Mouse (Mus musculus): Measurements from ENCODE around the gene Rps6ka2. TPM values are rescaled to one million over a fixed set of nuclear protein-coding genes. Genes with fewer than 3 reads are reported as not detected.
"Not testable (repeated sequence)": the region's sequence is repeated elsewhere in the genome, so short reads cannot be mapped to it uniquely, and the experiment has no call there.

The Rps6ka2 gene
- polyA plus RNA-seq, 1 experiment from 2014 or later, result 40.7 TPM

DNA sequence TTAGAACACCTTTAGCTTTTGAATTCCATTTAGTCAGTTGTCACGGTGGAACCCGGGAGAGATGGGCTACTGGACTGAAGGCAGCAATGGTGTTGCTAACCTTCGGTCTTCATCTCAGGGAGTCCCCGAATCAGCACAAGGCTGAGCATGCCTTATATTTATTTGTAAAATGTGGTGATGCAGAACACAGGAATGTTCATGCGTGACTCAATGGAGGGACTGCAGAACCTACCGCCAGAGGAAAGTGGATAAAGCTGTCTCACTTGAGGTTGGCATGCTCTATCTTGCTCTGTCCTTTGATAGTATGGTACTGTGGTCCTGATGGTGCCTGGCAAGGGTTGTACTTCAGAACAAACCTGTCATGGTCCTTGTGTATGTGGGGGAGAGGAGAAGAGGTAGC is 8.3 kb downstream of the Rps6ka2 start:
- peaks cover 23% of the 10 kb centered on the region for H3K4me1 ChIP-seq
- no peak overlapping the region for H3K9ac ChIP-seq
- no peaks in the 10 kb centered on the region for H3K36me3 ChIP-seq
- no peak overlapping the region for H3K4me2 ChIP-seq (replicated peaks)
- no peak for ATAC-seq (ENCODE audit: low FRiP score, low read depth)
- no peak overlapping the region for H3K4me3 ChIP-seq
- no peaks in the 10 kb centered on the region for H3K9me3 ChIP-seq
- no peaks in the 10 kb centered on the region for H3K27me3 ChIP-seq (replicated peaks)
- 95% methylated on average over 6 of the region's 6 CpGs for WGBS
- no peak overlapping the region for H3K27ac ChIP-seq

DNA sequence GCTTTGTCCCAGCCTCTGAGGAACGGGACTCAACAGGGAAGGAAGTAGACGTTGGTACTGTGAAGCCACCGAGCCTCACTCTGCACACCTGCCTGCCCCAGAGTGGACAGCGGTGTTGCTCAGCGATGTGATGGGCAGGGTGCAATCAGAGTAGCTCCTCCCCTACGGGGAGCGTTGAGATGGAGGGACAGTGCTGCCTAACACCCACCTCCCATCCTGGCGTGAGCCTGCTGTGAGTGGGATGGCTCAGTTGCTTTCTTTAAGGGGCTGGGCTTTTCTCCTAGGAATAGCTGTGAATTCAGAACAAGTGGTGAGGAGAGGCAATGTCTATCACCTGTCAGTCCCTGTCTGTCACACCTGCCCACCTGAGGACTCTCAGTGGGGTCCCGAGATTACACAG is 12.3 kb downstream of the Rps6ka2 start:
- H3K9ac ChIP-seq, result no peak overlapping the region

DNA sequence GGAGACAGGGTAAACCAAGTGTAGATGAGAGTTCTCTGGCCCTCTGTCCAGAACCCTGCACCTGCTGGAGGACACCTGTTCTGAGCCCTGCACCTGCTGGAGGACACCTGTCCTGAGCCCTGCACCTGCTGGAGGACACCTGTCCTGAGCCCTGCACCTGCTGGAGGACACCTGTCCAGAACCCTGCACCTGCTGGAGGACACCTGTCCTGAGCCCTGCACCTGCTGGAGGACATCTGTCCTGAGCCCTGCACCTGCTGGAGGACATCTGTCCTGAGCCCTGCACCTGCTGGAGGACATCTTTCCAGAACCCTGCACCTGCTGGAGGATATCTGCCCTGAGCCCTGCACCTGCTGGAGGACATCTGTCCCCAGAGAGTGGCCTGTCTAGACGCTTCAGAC is 17.1 kb downstream of the Rps6ka2 start:
- H3K9ac ChIP-seq; H3K36me3 ChIP-seq; H3K4me2 ChIP-seq (replicated peaks); H3K27ac ChIP-seq; H3K27me3 ChIP-seq (replicated peaks); ATAC-seq (ENCODE audit: low FRiP score, low read depth); H3K4me3 ChIP-seq; H3K9me3 ChIP-seq: not testable (repeated sequence)
- H3K4me1 ChIP-seq, result peaks cover 12% of the 10 kb centered on the region
- WGBS, result 71% methylated on average over 1 of the region's 1 CpGs

More for the DNA sequence above, 12.3 kb downstream of the Rps6ka2 start:
- H3K36me3 ChIP-seq, result no peaks in the 10 kb centered on the region
- H3K27me3 ChIP-seq (replicated peaks), result no peaks in the 10 kb centered on the region
- no peak overlapping the region for H3K4me3 ChIP-seq
- no peak for ATAC-seq (ENCODE audit: low FRiP score, low read depth)
- H3K4me2 ChIP-seq (replicated peaks), result no peak overlapping the region
- H3K9me3 ChIP-seq, result no peaks in the 10 kb centered on the region
- no peak overlapping the region for H3K27ac ChIP-seq
- H3K4me1 ChIP-seq, result peaks cover 22% of the 10 kb centered on the region
- WGBS, result 69% methylated on average over 9 of the region's 9 CpGs

DNA sequence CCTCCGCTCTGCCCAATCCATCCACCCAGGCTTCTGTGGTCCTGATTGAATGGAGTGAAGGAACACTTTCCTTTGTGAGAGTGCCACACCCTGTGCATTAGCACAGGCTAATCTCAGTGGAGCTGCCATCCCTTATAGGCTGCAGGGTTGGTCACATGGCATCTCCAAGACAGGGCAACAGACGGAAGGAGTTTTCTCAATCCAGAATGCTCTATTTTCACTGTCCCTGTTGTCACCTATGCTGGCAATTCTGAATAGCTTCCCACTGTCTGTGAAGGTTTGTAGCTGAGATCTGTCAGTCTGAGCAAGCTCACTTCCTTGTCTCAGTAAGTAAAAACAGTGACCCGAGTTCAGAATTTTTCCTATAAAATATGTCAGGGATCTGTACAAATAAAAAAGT is 19.5 kb downstream of the Rps6ka2 start:
- ATAC-seq (ENCODE audit: low FRiP score, low read depth), result no peak
- 91% methylated on average over 3 of the region's 3 CpGs for WGBS

GRCm38 (mm10) chr17:7189975-7190374 is 20.1 kb downstream of the Rps6ka2 start:
- peaks cover under 1% of the 10 kb centered on the region; the same call in 1 of the 2 replicates for H3K4me1 ChIP-seq
- WGBS, result 89% methylated on average over 10 of the region's 10 CpGs
- ATAC-seq (ENCODE audit: low FRiP score, low read depth), result no peak
- no peak overlapping the region for H3K4me2 ChIP-seq (replicated peaks)
- H3K36me3 ChIP-seq, result peaks cover 6% of the 10 kb centered on the region; the same call in 1 of the 2 replicates
- no peaks in the 10 kb centered on the region for H3K9me3 ChIP-seq
- no peak overlapping the region for H3K4me3 ChIP-seq
- H3K27ac ChIP-seq, result no peak overlapping the region
- no peaks in the 10 kb centered on the region for H3K27me3 ChIP-seq (replicated peaks)
- H3K9ac ChIP-seq, result no peak overlapping the region

More for the DNA sequence above, 19.5 kb downstream of the Rps6ka2 start:
- Histone ChIP-seq H3K4me1 (peaks cover 6% of the 10 kb centered on the region; the same call in 1 of the 2 replicates), H3K27me3 (replicated peaks) (no peaks in the 10 kb centered on the region), H3K9ac (no peak overlapping the region), H3K4me3 (no peak overlapping the region), H3K4me2 (replicated peaks) (no peak overlapping the region), H3K27ac (no peak overlapping the region), H3K36me3 (peaks cover 6% of the 10 kb centered on the region; the same call in 1 of the 2 replicates), H3K9me3 (no peaks in the 10 kb centered on the region)

GRCm38 (mm10) chr17:7194140-7194840 is 24.4 kb downstream of the Rps6ka2 start:
- no peak overlapping the region for H3K9ac ChIP-seq
- no peak for ATAC-seq (ENCODE audit: low FRiP score, low read depth)
- no peaks in the 10 kb centered on the region for H3K27me3 ChIP-seq (replicated peaks)
- no peak overlapping the region for H3K4me3 ChIP-seq
- H3K4me1 ChIP-seq, result no peaks in the 10 kb centered on the region; the same call in 1 of the 2 replicates
- H3K27ac ChIP-seq, result no peak overlapping the region
- WGBS, result 91% methylated on average over 7 of the region's 7 CpGs
- no peaks in the 10 kb centered on the region for H3K36me3 ChIP-seq
- H3K9me3 ChIP-seq, result no peaks in the 10 kb centered on the region
- H3K4me2 ChIP-seq (replicated peaks), result no peak overlapping the region

- WGBS, result 77% methylated on average over 9 of the region's 9 CpGs
- no peaks in the 10 kb centered on the region; the same call in 1 of the 2 replicates for H3K4me1 ChIP-seq
These were observed 27.4 kb downstream of the Rps6ka2 start for GRCm38 (mm10) chr17:7197121-7197925.

GRCm38 (mm10) chr17:7204771-7205406 is 35.0 kb downstream of the Rps6ka2 start:
- H3K9me3 ChIP-seq, result no peaks in the 10 kb centered on the region
- 58% methylated on average over 11 of the region's 11 CpGs for WGBS
- H3K4me1 ChIP-seq, result peaks cover 15% of the 10 kb centered on the region
- peak overlapping the region; percentile 7; the same call in 1 of the 2 replicates for H3K27ac ChIP-seq
- H3K9ac ChIP-seq, result no peak overlapping the region
- no peak overlapping the region for H3K4me2 ChIP-seq (replicated peaks)
- no peak for ATAC-seq (ENCODE audit: low FRiP score, low read depth)
- no peaks in the 10 kb centered on the region for H3K27me3 ChIP-seq (replicated peaks)
- H3K36me3 ChIP-seq, result no peaks in the 10 kb centered on the region
- H3K4me3 ChIP-seq, result no peak overlapping the region

More at GRCm38 (mm10) chr17:7197121-7197925, 27.4 kb downstream of the Rps6ka2 start:
- Histone ChIP-seq H3K9me3 (no peaks in the 10 kb centered on the region), H3K4me3 (no peak overlapping the region), H3K27ac (no peak overlapping the region), H3K9ac (no peak overlapping the region), H3K4me2 (replicated peaks) (no peak overlapping the region), H3K36me3 (no peaks in the 10 kb centered on the region), H3K27me3 (replicated peaks) (no peaks in the 10 kb centered on the region)
- no peak for ATAC-seq (ENCODE audit: low FRiP score, low read depth)

- peaks cover 21% of the 10 kb centered on the region for H3K4me1 ChIP-seq
- H3K27ac ChIP-seq, result no peak overlapping the region
- no peak overlapping the region for H3K9ac ChIP-seq
- no peak overlapping the region for H3K4me2 ChIP-seq (replicated peaks)
- no peaks in the 10 kb centered on the region for H3K27me3 ChIP-seq (replicated peaks)
- 73% methylated on average over 6 of the region's 6 CpGs for WGBS
- no peak overlapping the region for H3K4me3 ChIP-seq
- ATAC-seq (ENCODE audit: low FRiP score, low read depth), result no peak
- H3K36me3 ChIP-seq, result no peaks in the 10 kb centered on the region
- no peaks in the 10 kb centered on the region for H3K9me3 ChIP-seq
These were observed 36.7 kb downstream of the Rps6ka2 start for GRCm38 (mm10) chr17:7206434-7207145.

DNA sequence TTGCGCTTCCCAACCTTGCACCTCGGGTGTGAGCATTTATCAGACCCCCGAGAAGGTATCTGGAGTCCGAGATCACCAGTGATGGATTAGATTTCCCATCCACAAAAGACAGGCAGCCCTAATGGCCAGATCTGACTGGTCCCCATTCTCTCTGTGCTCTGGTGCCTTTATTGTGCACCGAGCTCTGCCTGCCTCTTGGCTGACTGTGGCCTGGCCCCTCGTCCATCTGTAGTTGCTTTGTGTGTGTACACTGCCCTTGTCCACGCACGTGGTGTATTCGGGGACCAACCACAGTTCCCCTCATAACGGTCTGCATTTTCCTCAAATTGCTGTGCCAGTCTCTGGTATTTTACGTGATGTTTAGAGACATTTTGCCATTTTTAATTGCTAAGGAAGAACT is 40.7 kb downstream of the Rps6ka2 start:
- no peak overlapping the region for H3K9ac ChIP-seq
- no peaks in the 10 kb centered on the region for H3K9me3 ChIP-seq
- no peaks in the 10 kb centered on the region for H3K27me3 ChIP-seq (replicated peaks)
- no peak overlapping the region for H3K4me2 ChIP-seq (replicated peaks)
- WGBS, result 38% methylated on average over 11 of the region's 11 CpGs
- no peak for ATAC-seq (ENCODE audit: low FRiP score, low read depth)
- peaks cover 7% of the 10 kb centered on the region for H3K4me1 ChIP-seq
- H3K36me3 ChIP-seq, result no peaks in the 10 kb centered on the region
- H3K4me3 ChIP-seq, result no peak overlapping the region
- H3K27ac ChIP-seq, result no peak overlapping the region

- 79% methylated on average over 4 of the region's 4 CpGs for WGBS
- Histone ChIP-seq H3K9me3 (no peaks in the 10 kb centered on the region), H3K9ac (no peak overlapping the region), H3K4me3 (no peak overlapping the region), H3K4me2 (replicated peaks) (no peak overlapping the region), H3K27me3 (replicated peaks) (no peaks in the 10 kb centered on the region), H3K36me3 (no peaks in the 10 kb centered on the region), H3K27ac (no peak overlapping the region), H3K4me1 (peaks cover 6% of the 10 kb centered on the region)
- ATAC-seq (ENCODE audit: low FRiP score, low read depth), result no peak
These were observed 42.0 kb downstream of the Rps6ka2 start for GRCm38 (mm10) chr17:7211893-7212292.

DNA sequence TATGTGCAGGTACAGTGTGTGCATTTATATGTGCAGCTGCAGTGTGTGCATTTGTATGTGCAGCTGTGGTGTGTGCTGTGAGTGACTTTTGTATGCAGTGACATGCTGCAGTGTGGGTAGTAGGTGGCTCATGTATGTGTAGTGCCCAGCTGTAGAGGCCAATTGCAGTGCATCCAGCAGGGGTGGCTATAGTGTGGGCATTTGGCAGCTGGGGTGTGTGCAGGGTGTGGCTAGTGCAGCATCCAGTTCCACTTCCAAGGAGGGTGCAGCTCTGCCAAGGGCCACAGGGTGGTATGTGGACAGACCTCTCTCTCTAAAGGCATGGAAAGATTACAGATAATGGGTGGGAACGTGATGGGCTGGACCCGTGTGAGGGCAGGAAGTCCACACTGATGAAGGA is 43.3 kb downstream of the Rps6ka2 start:
- Histone ChIP-seq H3K4me3 (no peak overlapping the region), H3K9me3 (no peaks in the 10 kb centered on the region), H3K9ac (no peak overlapping the region), H3K27ac (no peak overlapping the region), H3K4me2 (replicated peaks) (no peak overlapping the region), H3K27me3 (replicated peaks) (no peaks in the 10 kb centered on the region), H3K36me3 (no peaks in the 10 kb centered on the region), H3K4me1 (peaks cover 17% of the 10 kb centered on the region)
- WGBS, result 90% methylated on average over 2 of the region's 2 CpGs
- ATAC-seq (ENCODE audit: low FRiP score, low read depth), result no peak
